Mouse (Mus musculus) spleen, adult 12 weeks (tissue): Measurements from ENCODE around the gene Pemt.

ENCODE experiments used
- DNase-seq: peaks from one replicate; pipeline ENCODE4 v3.0.0; 2022; ENCODE audit warnings: low spot score

Gene Pemt

DNA sequence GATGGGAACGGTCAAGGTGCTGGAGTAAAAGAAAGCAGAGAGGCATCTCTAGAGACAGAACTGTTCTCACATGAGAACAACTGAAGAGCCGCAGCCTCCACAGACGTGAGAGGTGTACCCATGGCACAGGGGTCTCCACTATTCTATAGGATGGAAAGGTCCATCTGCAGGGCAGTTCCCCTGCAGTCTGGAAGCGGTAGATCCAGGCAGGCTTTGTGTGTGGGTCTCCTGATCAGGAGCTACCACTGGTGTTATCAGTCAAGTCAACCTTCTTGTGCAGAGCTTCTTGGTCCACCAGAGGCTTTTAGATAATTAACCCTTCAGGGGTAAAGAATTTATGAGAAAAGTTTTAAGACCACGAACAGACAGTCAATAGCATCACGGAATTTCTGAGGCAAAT lies 10.2 kb upstream of the Pemt start:
- no peak for DNase-seq

DNA sequence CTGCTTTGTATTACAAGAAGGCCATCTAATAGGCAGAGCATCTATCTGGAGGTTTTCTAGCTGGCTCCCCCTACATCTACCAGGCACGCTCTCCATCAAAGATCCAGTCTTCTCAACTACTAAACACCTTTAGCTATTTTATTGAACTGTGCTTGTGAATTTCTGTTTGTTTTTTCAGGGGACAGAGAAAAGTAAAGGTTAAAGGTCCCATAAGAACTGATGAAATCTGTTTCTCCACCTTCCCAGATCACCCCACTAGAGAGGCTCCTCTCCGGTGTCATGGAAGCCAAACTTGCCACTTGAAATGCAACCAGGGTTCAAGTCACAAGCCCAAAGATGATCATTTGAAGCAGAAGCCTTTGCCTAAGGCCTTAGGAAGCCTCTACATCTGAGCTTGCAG lies 2.6 kb upstream of the Pemt start:
- no peak for DNase-seq

DNA sequence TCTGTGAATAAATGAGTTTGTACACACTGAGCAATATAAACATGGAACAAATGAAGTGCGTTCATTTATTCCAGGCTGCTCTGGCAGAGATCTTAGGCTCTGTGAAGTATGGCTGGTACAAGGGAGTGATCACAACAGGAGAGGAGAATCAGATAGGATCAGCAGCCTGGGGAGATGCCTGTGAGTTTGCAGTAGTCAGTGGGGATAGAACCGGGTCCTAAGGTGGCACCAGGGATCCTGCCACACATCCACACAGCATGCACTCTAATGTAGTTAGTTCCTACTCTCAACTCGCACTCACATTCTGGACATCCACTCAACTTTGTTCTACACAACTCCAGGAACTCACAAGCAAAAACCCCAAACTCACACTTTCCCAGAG lies 622 bp downstream of the Pemt start:
- DNase-seq = no peak

GRCm38 (mm10) chr11:60044777-60045176 lies 1.5 kb downstream of the Pemt start:
- DNase-seq = no peak

DNA sequence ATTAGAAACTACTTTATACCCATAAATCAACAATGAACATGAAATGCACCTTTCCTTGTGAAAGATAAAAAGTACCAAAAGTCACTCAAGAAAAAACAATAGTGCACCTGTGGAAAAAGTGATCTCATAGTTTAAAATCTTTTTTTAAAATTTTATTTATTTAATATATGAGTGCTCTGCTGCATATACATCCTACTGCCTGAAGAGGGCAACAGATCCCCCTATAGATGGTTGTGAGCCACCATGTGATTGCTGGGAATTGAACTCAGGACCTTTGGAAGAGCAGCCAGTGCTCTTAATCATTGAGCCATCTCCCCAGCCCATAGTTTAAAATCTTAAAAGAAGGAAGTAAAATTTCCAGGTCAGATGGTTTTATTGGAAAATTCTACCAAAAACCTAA lies 4.0 kb downstream of the Pemt start:
- DNase-seq = no peak

DNA sequence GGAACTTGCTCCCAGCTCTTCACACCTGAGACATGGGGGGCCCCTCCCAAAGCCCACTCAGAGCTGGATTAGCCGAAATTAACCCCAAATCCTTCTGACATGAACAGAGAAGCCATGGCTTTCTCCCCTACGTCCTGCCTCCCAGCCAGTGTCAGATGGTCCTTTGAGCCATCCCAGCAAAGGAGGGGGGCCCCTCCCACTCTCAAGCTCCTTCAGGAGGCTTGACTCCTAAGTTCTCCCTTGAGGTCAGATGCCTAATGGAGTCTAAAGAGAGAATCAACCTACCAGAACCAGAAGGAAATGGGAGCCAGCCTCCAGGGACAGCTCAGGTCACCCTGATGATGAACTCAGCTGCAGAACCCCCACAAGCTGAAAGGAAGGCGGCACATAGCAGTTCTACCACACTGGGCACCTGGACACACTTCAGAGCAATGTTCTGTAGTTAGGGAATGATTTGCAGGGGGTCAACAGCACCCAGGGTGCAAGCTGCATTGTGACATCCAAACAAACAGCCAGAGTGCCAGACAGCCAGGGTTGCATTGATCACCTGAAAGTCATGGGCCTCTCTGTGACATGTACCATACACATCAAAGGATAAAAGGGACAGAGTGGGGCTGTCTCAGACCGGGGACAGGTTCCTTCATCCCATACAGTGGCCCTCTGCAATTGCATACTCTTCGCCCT lies 9.6 kb downstream of the Pemt start:
- no peak for DNase-seq

- no peak for DNase-seq
Measured at GRCm38 (mm10) chr11:60034911-60035400, 11.3 kb downstream of the Pemt start.

DNA sequence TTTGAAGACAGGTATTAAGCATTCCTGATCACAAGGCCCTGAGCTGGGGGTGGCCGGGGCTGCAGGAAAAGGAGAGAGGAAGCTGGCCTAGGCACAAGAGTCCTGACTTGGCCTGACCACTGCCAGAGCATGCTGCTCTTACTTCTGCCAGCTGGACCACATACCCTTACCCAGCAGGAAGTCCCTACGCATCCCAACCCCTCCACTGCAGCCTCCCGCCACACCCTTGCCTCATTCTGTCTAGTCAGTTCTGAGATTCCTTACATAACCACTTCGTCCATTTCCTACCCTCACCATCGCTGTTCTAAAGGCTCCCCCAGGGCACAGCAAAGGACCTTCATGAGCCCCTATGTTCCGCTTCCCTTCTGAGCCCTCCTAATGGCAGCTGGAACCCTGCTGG lies 12.0 kb downstream of the Pemt start:
- DNase-seq = no peak

GRCm38 (mm10) chr11:60032586-60033430 lies 13.5 kb downstream of the Pemt start:
- DNase-seq = no peak

DNA sequence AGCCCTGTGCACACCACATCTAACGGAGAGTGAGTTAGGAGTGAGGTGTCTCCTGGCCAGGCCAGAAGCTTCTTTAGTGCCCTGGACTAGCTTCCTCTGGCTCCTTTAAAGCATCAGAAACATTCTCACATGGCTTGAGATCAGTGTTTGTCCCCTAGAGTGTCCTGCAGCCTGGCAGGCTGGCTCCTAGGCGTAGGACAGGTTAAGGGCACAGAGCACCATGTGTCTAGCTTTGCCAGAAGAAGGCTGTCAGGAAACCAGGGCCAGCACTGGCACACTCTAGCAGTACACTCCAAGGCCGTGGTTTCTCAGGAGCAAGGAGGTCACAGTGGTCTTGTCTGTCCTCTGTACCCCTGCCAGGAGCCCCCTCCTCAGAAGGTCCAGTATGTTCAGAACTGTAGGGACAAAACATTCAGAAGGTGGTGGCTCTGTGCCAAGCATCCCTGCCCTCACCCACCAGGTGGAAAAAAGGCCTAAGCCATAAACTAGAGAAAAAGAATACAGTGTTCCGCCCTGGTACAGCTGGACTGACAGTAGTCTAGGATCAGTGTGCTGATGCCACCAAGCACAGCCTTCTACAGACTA lies 15.4 kb downstream of the Pemt start:
- DNase-seq = no peak

GRCm38 (mm10) chr11:60029976-60030375 lies 16.3 kb downstream of the Pemt start:
- no peak for DNase-seq

DNA sequence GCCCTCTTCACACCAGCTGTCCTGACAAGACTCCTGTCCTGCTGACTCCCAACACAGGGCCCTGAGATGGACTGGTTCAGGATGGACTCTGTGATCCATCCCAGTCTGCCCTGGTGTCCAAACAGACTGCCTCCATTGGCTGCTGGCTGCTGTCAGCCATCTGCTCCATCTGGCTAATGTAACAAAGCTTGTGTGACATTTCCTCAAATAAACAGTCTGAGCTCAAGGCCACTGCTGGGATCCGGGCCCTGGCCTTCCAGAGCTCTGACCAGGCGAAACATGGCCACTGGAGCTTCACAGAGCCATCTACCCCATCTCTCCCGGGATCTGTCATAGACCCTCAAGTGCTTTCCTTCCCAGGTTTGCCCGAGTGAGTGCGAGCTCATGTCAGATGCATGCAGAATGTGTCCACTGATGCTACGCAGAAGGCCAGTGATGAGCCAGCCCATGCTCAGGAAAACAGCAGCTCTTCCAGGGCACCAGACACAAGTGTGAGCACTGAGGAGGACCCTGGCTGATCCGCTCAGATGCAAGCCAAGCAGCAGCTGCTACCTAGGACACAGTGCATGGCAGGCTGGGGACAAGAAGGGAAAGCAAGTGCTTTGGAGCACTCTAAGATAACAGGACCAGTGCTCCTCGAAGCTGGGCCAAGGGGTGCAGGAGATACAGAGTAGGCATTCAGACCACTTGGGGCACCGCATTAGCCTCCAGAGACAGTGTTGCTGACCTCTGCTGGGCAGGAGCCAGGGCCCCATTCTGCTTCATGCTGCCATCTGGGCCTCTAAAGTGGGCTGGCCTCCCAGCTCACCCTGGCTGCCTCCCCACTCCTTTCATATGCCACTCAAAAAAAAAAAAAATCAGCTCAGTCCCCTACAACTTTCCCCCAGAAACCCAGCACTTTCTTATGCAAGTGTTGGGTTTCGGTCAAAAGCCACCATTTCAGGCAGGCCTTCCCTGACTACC lies 18.1 kb downstream of the Pemt start:
- DNase-seq = no peak

DNA sequence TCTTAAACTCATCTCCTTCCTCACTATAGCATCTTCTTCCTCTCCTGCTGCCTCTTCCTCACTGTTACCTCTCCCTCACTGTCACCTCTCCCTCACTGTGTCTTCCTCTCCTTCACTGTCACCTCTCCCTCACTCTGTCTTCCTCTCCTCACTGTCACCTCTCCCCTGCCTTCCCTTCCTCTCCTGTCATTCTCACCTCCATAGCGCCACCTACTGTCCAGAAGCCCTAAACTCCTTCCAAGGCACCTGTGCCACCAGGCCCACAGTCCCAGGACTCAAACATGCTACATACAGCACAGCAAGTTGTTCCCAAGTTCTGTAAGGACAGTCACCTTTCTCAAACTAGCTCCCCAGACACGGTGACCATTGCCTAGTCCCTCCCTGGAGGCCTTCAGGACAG lies 19.0 kb downstream of the Pemt start:
- peak; percentile 64 for DNase-seq

DNA sequence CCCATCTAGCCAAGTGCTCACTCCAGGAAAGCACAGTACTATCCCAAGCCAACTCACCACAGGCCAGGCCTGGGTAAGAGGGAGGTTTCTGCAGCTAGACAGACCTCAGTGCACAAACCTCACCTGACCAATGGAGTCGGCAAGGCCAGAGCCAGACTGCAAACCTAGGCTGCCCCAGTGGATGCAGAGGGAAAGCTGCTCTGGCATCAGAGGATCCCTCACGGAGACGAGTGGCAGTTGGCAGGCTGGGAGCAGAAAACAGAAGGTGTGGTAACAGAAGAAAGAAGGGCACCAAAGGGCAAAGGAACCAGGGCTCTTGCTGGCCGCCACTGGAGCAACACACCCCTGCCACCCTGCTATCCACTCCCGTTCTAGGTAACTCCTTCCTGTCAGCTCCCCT lies 20.1 kb downstream of the Pemt start:
- DNase-seq = no peak

GRCm38 (mm10) chr11:60021201-60021600 lies 25.1 kb downstream of the Pemt start:
- no peak for DNase-seq

GRCm38 (mm10) chr11:60016726-60017125 lies 29.6 kb downstream of the Pemt start:
- no peak for DNase-seq

GRCm38 (mm10) chr11:60011516-60011915 lies 34.8 kb downstream of the Pemt start:
- no peak for DNase-seq

DNA sequence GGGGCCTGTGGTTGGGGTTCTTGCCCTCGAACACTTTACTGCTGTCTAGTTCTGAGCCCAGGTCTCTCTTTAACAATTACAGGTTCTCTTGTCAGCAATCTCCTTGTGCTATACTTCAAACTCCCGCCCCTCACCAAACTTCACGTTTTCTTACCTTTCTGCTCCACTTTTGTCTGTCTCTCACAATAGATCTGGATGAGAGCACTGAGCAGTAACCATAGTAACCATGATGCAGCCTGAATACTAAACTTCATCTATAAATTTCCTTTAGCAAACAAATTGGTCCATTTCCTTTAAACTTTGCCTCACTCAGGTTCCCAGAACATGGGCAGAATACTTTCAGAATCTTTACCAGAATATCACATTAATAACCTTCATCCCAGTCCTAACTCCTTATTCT lies 36.8 kb downstream of the Pemt start:
- no peak for DNase-seq

GRCm38 (mm10) chr11:60005866-60006265 lies 40.4 kb downstream of the Pemt start:
- no peak for DNase-seq

DNA sequence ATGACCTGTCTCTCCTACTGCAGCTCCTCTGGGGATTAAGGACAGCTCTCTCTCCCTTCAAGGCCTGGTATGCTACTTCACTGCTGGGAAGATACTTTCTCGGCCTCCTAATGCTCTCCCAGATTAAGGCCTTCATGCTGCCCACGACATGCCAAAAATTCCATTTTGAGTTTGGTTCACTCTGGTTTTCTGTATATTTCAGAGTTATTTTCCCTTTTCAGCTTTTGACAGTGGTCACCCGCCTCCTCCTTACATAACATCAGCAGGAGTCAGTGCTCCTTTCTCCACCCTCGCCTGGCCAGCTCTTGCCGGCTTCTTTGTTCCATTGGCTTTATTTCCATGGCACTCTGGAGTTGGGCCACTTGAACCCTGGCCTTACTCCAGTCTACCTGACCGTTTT lies 41.6 kb downstream of the Pemt start:
- no peak for DNase-seq

DNA sequence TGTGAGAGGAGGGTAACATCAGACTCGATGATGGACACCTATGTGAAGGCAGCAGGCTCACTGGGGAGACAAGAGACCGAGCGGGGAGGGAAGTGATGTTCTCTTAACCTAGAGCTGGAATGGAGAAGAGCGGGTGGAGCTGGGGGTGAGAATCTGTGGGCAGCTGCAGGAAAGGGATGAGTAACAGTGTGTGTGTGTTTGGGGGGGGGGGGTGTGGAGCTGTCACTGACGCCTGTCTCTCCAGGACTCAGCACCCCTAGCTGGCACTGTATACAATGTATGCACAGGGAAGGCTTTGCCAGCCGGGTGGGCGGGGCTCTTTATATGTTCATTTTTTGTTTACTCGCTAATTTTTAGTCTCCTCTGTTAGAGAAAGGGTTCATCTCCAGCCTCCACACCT lies 42.5 kb downstream of the Pemt start:
- DNase-seq = no peak
